Mouse (Mus musculus) Patski (cell line): ENCODE measurements around the gene Pcp4l1. TPM values are rescaled to one million over a fixed set of nuclear protein-coding genes. Genes with fewer than 3 reads are reported as not detected.

Source experiments
- ATAC-seq: fragments of 100-300 bp; one replicate; pipeline ENCODE4 v1.8.0; 2021
- CTCF ChIA-PET: fragments of 350-600 bp; sonication (Branson Sonifier 250); formaldehyde crosslinking; loops from one replicate; lab custom pipeline; 2022; ENCODE audit warnings: inconsistent platforms; lab: Charles Lee
- POLR2A ChIA-PET: fragments of 350-600 bp; sonication (Branson Sonifier 250); formaldehyde crosslinking; loops from one replicate; lab custom pipeline; 2022; ENCODE audit warnings: antibody characterized with exemption, inconsistent platforms; lab: Charles Lee
- DNase-seq: peaks from one replicate; pipeline ENCODE4 v3.0.0-alpha.2; 2011; ENCODE audit warnings: low read depth, low spot score
- H3K27me3 ChIP-seq: fragments of 371-371 bp; one replicate; pipeline ENCODE4 v1.5.1; 2021
- CTCF ChIP-seq: fragments of 100-300 bp; IDR thresholded peaks from one replicate; pipeline ENCODE4 v1.5.1; 2021
- in situ Hi-C: fragments of 300-500 bp; cut with MboI; formaldehyde crosslinking; loops from 3 replicates; pipeline ENCODE4 v1.11.1; 2018; ENCODE audit warnings: low pct_unique_long_range_greater_than_20kb, mixed read lengths
- polyA plus RNA-seq: library from polyadenylated mRNA; unstranded; gene quantifications from one replicate; pipeline ENCODE4 v1.2.3, GENCODE M21; 2021

Pcp4l1 gene
- polyA plus RNA-seq, 1 experiment from 2014 or later: 0.08 TPM

DNA sequence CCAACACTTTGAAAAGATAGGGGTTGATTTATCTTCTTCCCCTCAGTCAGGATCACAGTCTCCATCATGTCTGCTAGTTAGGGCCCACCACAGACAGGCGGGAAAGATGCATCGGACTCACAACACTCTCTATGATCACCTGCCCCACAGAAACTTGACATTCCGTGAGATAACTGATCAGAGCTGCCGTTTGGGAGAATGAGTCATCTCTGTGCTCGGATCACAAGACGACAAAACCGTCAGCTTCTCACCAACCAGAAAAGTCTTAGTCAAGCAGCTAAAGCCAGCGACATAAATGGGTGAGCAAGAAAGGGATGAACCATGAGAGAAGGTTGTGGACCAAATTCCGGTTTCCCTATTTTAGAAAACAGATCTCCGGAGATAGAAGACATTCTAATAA is 3.8 kb downstream of the Pcp4l1 start:
- ATAC-seq: no peak
- CTCF ChIA-PET: interaction anchor here (0.9 to 9.7 kb wide), 9 partner anchors 9 to 73 kb away, joined by 3 to 97 read pairs (median 6); partner anchors contain the start of gene Nr1i3
- in situ Hi-C loops: no loop called here

DNA sequence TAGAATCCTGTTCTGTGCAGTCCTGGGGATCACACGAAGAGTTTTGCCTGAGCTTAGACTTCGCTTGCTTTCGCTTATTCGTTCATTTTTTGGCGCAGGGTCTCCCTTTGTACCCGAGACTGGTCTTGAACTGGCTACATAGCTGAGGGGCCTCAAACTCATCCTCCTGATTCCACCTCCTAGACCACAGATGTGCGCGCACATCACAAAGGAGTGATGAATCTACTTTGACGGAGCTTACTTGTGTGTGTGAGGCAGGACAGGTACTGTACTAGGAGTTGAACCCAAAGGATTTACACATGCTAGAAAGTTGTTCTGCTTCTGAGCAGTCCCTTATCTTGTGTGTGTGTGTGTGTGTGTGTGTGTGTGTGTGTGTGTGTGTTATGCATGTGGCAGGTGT is 5.2 kb downstream of the Pcp4l1 start:
- ChIA-PET CTCF (interaction anchor here (1.5 to 1.8 kb wide), 3 partner anchors 15 to 30 kb away, joined by 3 to 6 read pairs (median 6); no protein-coding TSS in a partner anchor), POLR2A (interaction anchor here (0.7 kb wide), 1 partner anchor 79 kb away, joined by 5 read pairs; the partner anchor contains the start of gene B4galt3)
- no peak for ATAC-seq
- no peak for TF ChIP-seq CTCF
- in situ Hi-C loops: no loop called here
- H3K27me3 ChIP-seq: no peaks in the 10 kb centered on the region
- no peak for DNase-seq

More for the DNA sequence above, 3.8 kb downstream of the Pcp4l1 start:
- H3K27me3 ChIP-seq: no peaks in the 10 kb centered on the region
- POLR2A ChIA-PET: interaction anchor here (0.6 kb wide), 1 partner anchor 80 kb away, joined by 5 read pairs; no protein-coding TSS in a partner anchor
- DNase-seq: no peak
- TF ChIP-seq CTCF: no peak

DNA sequence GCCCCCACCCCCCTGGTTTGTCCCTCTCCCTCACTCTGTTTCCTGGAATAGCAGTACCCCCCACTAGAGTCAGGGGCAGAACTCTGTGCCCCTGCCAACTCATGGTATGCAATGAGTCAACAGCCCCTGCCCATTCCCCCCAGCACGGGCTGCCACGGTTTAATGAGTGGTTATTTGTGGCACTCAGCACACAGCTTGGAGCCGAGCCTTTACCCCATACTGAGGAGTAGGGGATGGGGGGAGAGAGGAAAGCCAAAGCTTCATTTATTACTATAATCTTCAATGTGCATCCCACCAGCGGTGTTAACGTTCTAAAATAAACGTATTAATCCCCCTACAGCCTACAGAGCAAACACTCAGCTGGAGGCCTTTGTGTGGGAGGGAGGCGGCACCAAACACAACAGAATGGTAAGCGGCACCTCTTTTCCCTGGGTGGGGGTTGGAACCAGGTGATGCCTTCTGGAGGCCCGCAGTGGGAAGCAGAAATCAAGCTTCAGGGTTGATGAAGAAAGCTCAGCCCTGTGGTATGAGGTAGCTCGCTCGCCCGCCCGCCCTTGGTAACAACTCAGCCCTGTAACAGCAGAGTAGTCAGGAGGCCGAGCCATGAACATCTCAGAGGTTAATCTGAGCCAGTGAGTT is 6.5 kb downstream of the Pcp4l1 start:
- no peaks in the 10 kb centered on the region for H3K27me3 ChIP-seq
- ChIA-PET CTCF (interaction anchor here (1.0 to 1.8 kb wide), 7 partner anchors 9 to 31 kb away, joined by 3 to 6 read pairs (median 3); no protein-coding TSS in a partner anchor), POLR2A (interaction anchor here (0.6 to 1.3 kb wide), 2 partner anchors 24 to 61 kb away, joined by 3 to 7 read pairs; partner anchors contain the start of genes Adamts4 and Nr1i3)
- DNase-seq (peak; percentile 96), ATAC-seq (peak; percentile 74)
- TF ChIP-seq CTCF: no peak
- in situ Hi-C loops: no loop called here

DNA sequence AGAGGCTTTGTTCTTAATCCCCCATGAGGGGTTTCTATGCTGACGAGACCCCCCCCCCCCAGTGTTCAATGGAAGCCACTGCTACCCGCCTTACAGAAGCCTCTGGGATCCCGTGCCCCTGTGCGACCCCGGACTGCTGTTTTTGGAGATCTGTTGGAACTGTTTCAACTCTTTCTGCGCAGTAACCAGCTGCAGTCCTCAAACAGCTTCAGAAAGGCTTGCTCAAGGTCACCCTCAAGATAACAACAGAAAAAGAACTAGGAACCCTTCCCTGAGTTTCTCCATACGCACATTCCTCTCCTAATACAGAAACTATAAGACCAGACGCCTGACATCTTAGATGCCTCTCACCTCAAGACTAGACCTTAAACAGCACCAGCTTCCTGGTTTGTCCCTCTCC is 7.0 kb downstream of the Pcp4l1 start:
- no peak for DNase-seq
- ChIA-PET POLR2A (interaction anchor here (1.3 kb wide), 1 partner anchor 24 kb away, joined by 3 read pairs; the partner anchor contains the start of gene Nr1i3), CTCF (interaction anchor here (0.6 to 1.8 kb wide), 6 partner anchors 10 to 31 kb away, joined by 3 to 6 read pairs (median 3); no protein-coding TSS in a partner anchor)
- no peak for TF ChIP-seq CTCF
- in situ Hi-C loops: no loop called here
- peak; percentile 14 for ATAC-seq
- no peaks in the 10 kb centered on the region for H3K27me3 ChIP-seq

DNA sequence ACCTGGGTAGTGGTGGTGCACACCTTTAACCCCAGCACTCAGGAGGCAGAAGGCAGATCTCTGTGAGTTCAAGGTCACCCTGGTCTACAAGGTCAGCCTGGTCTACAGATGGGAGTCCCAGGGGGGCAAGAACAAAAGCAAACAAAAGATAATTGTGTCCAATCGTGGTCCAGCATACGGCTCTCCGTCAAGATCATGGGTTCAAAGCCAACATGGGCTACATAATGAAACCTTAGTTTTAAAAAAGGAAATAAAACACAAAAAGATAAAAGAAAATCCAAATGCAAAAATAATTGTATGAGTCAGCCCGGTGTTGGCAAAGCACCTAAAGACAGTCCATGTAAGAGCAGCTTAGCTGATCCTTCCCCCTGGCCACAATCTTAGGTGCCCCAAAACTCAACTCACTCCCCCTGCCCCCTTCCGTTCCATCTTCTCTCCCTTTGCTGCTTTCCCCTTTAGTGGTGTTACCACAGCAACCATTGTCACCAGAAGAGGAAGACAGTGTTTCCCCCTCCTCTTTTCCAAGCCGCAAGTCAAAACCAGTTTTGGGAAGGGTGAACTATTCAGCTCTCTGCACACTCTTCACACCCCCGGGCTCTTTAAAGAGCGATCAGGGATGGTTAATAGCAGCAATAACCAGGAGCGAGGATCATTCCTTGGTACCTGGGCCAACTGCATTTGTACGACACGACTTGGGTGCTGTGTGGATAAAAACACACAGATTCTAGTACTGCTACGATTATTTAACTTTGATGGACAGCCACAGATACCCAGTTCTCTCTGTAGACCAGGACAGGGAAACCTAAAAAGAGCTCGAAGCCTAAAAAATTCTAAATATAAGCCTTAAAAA is 8.0 kb downstream of the Pcp4l1 start:
- no peak for TF ChIP-seq CTCF
- POLR2A ChIA-PET: interaction anchor here (1.3 kb wide), 1 partner anchor 25 kb away, joined by 3 read pairs; the partner anchor contains the start of gene Nr1i3
- CTCF ChIA-PET: interaction anchor here (0.6 to 2.9 kb wide), 4 partner anchors 9 to 23 kb away, joined by 3 to 10 read pairs (median 4); no protein-coding TSS in a partner anchor
- no peak for DNase-seq
- no peaks in the 10 kb centered on the region for H3K27me3 ChIP-seq
- in situ Hi-C loops: no loop called here
- no peak for ATAC-seq

DNA sequence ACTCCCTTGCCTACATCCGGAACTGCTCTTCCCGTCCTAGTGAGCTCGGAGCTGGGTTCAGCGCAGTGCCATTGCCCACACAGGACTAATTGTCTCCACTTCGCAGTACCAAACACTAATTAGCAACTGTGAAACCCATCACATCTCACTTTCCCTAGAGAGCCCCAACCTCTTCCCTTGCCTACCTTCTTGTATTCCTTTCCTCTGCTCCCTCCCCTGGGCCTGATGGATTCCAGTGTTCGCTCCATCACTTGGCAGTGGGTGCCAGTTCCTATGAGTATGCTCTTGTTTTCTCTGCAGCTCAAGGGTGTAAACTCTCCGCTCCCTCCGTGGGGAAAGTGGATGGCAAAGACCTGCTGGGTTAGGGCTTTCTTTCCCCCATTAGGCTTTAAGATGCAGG is 10.4 kb downstream of the Pcp4l1 start:
- no peak for DNase-seq
- in situ Hi-C loops: no loop called here
- ChIA-PET CTCF (interaction anchor here (2.9 kb wide), 1 partner anchor 20 kb away, joined by 10 read pairs; no protein-coding TSS in a partner anchor), POLR2A (interaction anchor here (0.6 kb wide), 1 partner anchor 68 kb away, joined by 3 read pairs; no protein-coding TSS in a partner anchor)
- H3K27me3 ChIP-seq: no peaks in the 10 kb centered on the region
- ATAC-seq: no peak
- TF ChIP-seq CTCF: no peak

DNA sequence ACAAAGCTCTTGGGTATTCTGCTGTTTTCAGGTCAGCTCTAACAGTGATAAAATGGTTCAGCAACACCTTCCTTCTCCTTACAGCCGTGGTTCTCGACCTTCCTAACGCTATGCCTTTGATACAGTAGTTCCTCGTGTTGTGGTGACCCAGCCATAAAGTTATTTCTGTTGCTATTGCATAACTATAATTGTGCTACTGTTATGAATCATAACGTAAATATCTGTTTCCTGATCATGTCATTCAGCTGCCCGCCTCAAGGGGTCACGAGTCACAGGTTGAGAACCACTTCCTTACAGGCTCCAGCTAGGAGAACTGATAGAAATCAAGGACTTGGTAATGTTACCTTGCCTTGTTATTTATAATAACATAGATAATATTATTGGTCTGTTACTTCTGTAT is 11.8 kb downstream of the Pcp4l1 start:
- in situ Hi-C loops: no loop called here
- no peak for ATAC-seq
- peak; percentile 47 for TF ChIP-seq CTCF
- no peaks in the 10 kb centered on the region for H3K27me3 ChIP-seq
- ChIA-PET CTCF (interaction anchor here (0.8 to 2.0 kb wide), 10 partner anchors 9 to 37 kb away, joined by 3 to 9 read pairs (median 4); partner anchors contain the start of gene Pcp4l1), POLR2A (no interaction called here)
- no peak for DNase-seq

DNA sequence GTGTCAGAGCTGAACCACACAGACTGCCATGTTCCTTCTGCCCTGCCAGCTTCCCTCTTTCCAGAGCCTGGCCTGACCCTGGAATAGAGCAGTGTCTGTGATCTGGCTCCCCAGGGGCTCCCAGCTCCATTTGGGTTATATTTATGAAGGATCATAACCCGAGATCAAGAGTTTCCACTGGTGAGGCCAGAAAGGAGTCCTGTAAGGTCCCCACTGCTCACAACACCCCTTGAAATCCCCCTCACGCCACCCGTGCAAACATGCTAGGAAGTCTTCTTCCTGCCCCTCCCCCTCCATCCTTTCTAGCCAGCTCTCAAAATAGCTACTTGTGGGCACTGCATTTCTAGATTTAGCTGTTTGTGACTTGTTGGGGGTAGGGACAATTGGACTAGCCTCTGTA is 12.4 kb downstream of the Pcp4l1 start:
- in situ Hi-C loops: no loop called here
- no peak for ATAC-seq
- no peak for TF ChIP-seq CTCF
- POLR2A ChIA-PET: no interaction called here
- H3K27me3 ChIP-seq: no peaks in the 10 kb centered on the region
- DNase-seq: no peak
- CTCF ChIA-PET: interaction anchor here (0.8 to 2.0 kb wide), 9 partner anchors 8 to 37 kb away, joined by 3 to 9 read pairs (median 4); partner anchors contain the start of gene Pcp4l1

DNA sequence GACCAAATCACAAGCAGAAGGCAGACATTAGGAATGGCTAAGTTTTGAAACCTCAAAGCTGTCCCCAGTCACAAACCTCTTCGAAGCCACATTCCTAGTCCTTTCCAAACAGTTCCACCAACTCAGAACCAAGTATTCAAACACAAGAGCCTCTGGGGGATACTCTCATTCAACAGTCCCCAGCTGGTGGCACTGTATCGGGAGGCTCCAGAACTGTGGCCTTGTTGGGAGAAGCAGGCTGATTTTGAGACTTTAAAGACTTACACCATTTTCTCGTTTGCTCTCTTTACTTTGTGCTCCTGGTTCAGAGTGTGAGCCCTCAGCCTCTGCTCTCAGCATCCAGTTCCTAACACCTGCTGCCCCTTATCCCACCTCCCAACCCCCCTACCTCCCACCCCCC is 13.0 kb downstream of the Pcp4l1 start:
- H3K27me3 ChIP-seq: no peaks in the 10 kb centered on the region
- ChIA-PET POLR2A (no interaction called here), CTCF (interaction anchor here (1.0 to 2.0 kb wide), 4 partner anchors 9 to 19 kb away, joined by 3 to 9 read pairs (median 4); no protein-coding TSS in a partner anchor)
- DNase-seq (no peak), ATAC-seq (no peak)
- in situ Hi-C loops: no loop called here
- TF ChIP-seq CTCF: no peak
